Mouse (Mus musculus) MN1 (cell line): ENCODE measurements around the gene Cox6b2.

Source experiments
- DNase-seq: peaks from one replicate; pipeline ENCODE4 v3.0.0-alpha.2; 2016; ENCODE audit warnings: low spot score

The Cox6b2 gene

DNA sequence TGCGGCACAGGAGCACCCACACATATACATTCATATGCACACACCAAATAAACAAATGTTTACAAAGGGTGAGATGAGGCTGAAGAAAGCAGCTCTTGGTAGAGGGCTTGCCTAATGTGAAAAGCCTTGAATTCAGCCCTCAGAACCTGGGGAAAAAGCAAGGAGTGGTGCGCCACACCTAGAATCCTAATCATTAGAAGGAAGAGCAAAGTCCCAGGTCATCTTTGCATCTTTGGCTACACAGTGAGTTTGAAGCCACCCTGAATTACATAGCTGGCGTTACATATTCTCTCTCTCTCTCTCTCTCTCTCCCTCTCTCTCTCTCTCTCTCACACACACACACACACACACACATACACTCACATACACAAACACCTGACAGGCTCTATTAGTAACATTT, 33.6 kb downstream of the Cox6b2 start:
- DNase-seq = no peak

DNA sequence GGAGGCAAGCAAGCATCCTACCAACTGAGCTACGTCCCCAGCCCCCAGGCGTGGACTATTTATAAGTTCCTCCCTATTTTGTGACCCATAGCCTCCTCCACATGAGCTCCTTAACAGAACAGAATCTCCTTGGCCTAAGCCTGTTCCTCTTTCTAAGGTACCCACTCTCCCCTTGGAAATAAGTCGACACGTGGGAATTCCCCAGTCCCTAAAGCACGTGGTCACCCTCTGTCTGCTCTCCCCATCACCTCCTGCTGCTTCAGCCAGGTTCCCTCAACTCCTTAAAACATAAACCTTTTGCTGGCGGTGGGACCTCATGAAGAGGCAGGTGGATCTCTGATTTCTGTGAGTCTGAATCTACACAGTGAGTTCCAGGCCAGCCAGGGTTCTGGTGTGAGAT, 35.9 kb downstream of the Cox6b2 start:
- no peak for DNase-seq

DNA sequence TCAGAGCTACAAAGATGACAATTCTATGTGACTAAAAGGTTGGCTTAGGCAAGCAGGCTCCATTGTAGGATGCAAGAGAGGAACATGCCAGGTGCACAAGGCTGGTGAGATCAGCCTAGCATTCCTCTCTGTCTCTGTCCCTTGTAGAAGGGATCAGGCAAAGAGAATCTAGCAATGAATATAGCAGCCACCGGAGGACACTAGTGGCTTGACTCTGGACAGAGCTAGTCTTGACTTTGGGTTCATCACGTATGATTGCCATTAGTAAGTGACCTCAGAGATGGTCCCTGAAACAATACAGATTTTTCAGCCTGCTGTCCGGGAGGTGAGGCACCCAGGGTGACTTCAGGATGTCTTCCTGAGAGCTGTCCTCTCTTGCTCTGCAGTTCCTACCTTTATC, 40.3 kb downstream of the Cox6b2 start:
- DNase-seq = peak; percentile 20

DNA sequence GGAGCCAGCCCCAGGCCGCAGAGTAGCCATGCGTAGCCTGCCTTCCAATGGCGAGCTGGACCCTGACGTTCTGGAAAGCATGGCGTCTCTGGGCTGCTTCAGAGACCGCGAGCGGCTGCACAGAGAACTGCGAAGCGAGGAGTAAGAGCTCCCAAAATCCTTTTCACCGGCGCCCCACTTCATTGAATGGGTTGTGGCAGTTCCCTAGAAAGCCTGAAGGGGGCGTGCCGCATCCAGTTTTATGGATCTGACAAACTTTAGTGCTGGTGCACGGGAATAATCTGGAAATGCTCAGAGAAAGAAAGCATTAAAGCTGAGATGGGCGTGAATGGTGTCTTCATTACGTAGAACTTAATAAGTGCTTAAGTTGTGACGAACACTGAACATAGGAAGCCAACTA, 47.8 kb downstream of the Cox6b2 start:
- no peak for DNase-seq

DNA sequence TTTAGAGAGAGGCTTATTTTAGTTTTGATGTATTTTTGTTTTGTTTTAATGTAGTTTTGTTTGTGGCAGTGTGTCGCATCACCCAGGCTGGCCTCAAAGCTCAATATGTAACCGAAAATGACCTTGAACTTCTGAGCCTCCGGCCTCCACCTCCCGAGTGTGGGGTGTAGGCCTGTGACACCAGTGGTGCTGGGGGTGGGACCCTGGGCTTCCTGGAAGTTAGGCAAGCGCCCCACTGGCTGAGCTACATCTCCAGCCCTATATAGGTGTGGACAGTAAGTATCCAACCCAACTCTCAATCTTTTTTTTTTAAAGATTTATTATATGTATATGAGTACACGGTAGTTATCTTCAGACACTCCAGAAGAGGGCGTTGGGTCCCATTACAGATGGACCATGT, 49.7 kb downstream of the Cox6b2 start:
- DNase-seq = no peak

DNA sequence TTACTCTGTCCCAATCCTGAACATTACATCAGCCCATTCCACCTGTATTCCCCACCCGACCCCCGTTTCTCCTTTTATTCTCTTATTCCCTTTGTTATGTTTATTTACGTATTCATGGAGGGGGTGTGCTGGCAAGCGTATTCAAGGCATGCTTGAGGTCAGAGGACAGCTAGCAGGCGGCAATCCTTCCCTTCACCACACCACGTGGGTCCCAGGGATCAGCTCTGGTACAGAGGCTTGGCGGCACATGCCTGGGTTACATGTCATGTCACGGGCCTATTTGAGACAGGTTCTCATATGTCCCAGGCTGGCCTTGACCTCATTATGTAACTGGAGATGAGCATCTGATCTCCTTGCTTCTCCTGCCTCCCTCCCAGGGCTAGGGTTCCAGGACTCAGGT, 50.6 kb downstream of the Cox6b2 start:
- no peak for DNase-seq
